Mouse (Mus musculus): ENCODE results near the gene Slc25a33. TPM values are rescaled to one million over a fixed set of nuclear protein-coding genes. Genes with fewer than 3 reads are reported as not detected.

Slc25a33 gene
- total and polyA plus RNA-seq, 3 experiments = 20.3 to 26.0 (median 22.3) TPM

DNA sequence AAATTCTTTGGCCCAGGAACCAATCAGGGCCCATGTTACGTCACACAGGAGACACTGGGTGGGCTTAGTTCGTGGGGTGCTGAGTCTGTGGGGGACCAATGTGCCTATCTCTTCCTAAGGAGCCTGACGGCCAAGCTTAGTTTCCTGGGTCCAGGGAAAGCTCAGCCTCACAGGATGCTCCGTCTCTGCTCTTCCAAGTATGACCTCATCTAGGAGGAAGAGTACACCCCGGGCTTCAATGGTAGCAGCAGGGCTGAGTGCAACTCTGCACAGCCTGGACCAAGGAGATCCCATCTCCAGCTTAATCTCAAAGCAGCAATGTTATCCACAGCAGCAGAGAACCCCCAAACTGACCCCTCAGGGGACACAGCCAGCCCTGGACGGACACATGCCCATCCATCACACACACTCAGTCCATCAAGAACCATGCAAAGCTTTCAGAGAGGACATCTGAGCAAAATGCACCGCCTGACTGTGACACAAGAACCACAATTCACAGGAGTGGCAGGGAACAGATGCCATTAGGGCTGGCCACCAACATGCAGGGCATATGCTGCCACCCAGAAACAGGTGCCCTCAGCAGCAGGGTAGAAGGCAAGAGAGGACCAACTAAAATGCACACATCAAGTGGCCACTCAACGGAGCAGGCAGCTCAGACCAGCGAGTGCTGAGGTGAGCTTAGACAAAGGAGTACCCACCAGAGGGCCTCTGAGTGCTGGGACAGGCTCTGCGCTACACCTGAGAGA is 39.2 kb downstream of the Slc25a33 start:
- Histone ChIP-seq H3K36me3 (ENCODE audit: control insufficient read depth, insufficient read depth, low read length) (no peaks in the 10 kb centered on the region), H3K27me3 (ENCODE audit: control insufficient read depth, insufficient read depth, low read length) (no peaks in the 10 kb centered on the region), H3K4me3 (no peak overlapping the region), H3K79me2 (replicated peaks; ENCODE audit: control insufficient read depth, insufficient read depth, low read length) (peaks cover 2% of the 10 kb centered on the region), H3K27ac (peak overlapping the region; percentile 56), H3K4me1 (ENCODE audit: control insufficient read depth, insufficient read depth, low read length) (peaks cover 51% of the 10 kb centered on the region), H3K9ac (ENCODE audit: low read depth, low read length) (no peak overlapping the region)
- intact Hi-C loops (cut with DNase I) = no loop called here
- 45% methylated on average over 10 of the region's 10 CpGs for WGBS
- DNase-seq = no peak
- TF ChIP-seq CTCF (IDR thresholded peaks at IDR 0.05) (no peak), EP300 (IDR thresholded peaks at IDR 0.05; ENCODE audit: insufficient read depth, low read depth, low read length) (no peak), POLR2A (IDR thresholded peaks at IDR 0.05; ENCODE audit: insufficient read depth, low read depth, low read length) (no peak)

DNA sequence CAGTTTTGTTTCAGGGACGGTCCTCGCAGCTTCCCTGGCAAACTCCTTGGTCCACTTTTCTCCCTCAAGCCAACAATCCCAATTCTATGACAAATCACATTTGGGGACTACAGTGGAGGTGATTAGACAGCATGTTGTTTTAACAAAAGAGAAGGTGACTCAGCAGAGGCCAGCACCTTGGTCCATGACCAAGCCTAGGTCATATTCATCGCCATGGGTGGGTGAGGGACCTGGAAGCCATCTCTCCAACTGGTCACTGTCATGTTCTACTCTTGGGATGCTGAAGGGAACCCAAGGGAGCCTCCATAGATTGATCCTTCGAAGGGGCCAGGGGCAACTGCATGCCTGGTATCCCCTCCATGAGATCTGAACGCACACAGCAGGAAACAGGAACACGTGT is 39.8 kb downstream of the Slc25a33 start:
- 48% methylated on average over 6 of the region's 6 CpGs for WGBS
- TF ChIP-seq POLR2A (IDR thresholded peaks at IDR 0.05; ENCODE audit: insufficient read depth, low read depth, low read length) = no peak
- no peak for TF ChIP-seq EP300 (IDR thresholded peaks at IDR 0.05; ENCODE audit: insufficient read depth, low read depth, low read length)
- TF ChIP-seq CTCF (IDR thresholded peaks at IDR 0.05) = no peak
- intact Hi-C loops (cut with DNase I) = no loop called here
- Histone ChIP-seq H3K36me3 (ENCODE audit: control insufficient read depth, insufficient read depth, low read length) (no peaks in the 10 kb centered on the region), H3K4me1 (ENCODE audit: control insufficient read depth, insufficient read depth, low read length) (peaks cover 54% of the 10 kb centered on the region), H3K4me3 (no peak overlapping the region), H3K27ac (peak overlapping the region; percentile 56), H3K9ac (ENCODE audit: low read depth, low read length) (no peak overlapping the region), H3K27me3 (ENCODE audit: control insufficient read depth, insufficient read depth, low read length) (no peaks in the 10 kb centered on the region), H3K79me2 (replicated peaks; ENCODE audit: control insufficient read depth, insufficient read depth, low read length) (peaks cover 4% of the 10 kb centered on the region)
- DNase-seq = no peak

DNA sequence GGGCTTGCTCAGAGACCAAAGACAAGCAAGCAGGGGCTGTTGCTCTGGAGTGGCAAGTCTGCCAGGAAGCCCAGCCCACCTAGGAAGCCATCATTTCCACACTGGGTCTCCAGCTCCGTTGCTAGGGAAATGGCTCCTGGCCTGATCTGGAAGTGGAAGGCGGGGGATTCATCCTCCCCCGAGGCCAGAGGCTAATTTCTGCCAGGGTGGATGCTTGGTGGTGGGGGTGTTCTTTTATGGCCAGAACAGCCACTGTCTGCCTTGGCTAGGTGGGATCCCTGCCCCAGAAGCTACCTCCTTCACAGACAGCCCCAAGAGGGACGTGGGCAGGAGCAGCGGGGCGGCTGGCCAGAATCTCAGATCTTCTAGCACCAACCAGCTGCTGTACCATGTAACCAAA is 40.3 kb downstream of the Slc25a33 start:
- H3K9ac ChIP-seq (ENCODE audit: low read depth, low read length) = no peak overlapping the region
- peak overlapping the region; percentile 76 for H3K27ac ChIP-seq

DNA sequence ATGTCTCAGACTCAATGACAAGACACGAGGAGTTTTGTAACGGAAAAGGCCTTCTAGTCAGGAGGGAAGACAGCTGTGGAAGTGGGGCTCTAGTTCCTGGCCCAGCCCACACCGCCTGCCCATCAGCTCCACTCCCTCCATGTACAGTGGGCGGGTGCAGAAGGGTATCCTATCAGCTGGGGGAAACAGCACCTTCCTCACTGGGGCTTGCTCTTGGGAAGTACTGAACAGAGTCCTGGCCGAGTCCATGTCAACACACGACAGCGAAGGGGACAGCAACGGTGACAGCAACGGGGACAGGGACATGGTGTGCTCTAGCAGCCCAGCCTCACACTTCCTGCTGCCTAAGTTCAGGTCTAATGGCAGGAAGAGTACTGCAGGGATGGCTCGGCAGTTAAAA is 41.3 kb downstream of the Slc25a33 start:
- WGBS = 15% methylated on average over 10 of the region's 10 CpGs
- no peaks in the 10 kb centered on the region for H3K36me3 ChIP-seq (ENCODE audit: control insufficient read depth, insufficient read depth, low read length)
- peaks cover 4% of the 10 kb centered on the region for H3K79me2 ChIP-seq (replicated peaks; ENCODE audit: control insufficient read depth, insufficient read depth, low read length)
- intact Hi-C loops (cut with DNase I) = no loop called here
- TF ChIP-seq CTCF (IDR thresholded peaks at IDR 0.05) (no peak), POLR2A (IDR thresholded peaks at IDR 0.05; ENCODE audit: insufficient read depth, low read depth, low read length) (peak; percentile 60), EP300 (IDR thresholded peaks at IDR 0.05; ENCODE audit: insufficient read depth, low read depth, low read length) (peak; percentile 79; the same call in 1 of the 2 replicates)
- no peaks in the 10 kb centered on the region for H3K27me3 ChIP-seq (ENCODE audit: control insufficient read depth, insufficient read depth, low read length)
- peak overlapping the region; percentile 14 for H3K9ac ChIP-seq (ENCODE audit: low read depth, low read length)
- no peak overlapping the region for H3K4me3 ChIP-seq
- peaks cover 57% of the 10 kb centered on the region for H3K4me1 ChIP-seq (ENCODE audit: control insufficient read depth, insufficient read depth, low read length)
- peak overlapping the region; percentile 76 for H3K27ac ChIP-seq
- peak; percentile 56 to 59 for DNase-seq

More for the DNA sequence above, 40.3 kb downstream of the Slc25a33 start:
- intact Hi-C loops (cut with DNase I) = no loop called here
- WGBS = 27% methylated on average over 6 of the region's 6 CpGs
- H3K4me1 ChIP-seq (ENCODE audit: control insufficient read depth, insufficient read depth, low read length) = peaks cover 57% of the 10 kb centered on the region
- no peaks in the 10 kb centered on the region for H3K27me3 ChIP-seq (ENCODE audit: control insufficient read depth, insufficient read depth, low read length)
- H3K79me2 ChIP-seq (replicated peaks; ENCODE audit: control insufficient read depth, insufficient read depth, low read length) = peaks cover 4% of the 10 kb centered on the region
- H3K4me3 ChIP-seq = no peak overlapping the region
- TF ChIP-seq CTCF (IDR thresholded peaks at IDR 0.05) (no peak), EP300 (IDR thresholded peaks at IDR 0.05; ENCODE audit: insufficient read depth, low read depth, low read length) (0 out of 2 replicates have a peak, but pooled peaks have one; percentile 25), POLR2A (IDR thresholded peaks at IDR 0.05; ENCODE audit: insufficient read depth, low read depth, low read length) (no peak)
- peak in 1 of 2 experiments; percentile 62 for DNase-seq
- no peaks in the 10 kb centered on the region for H3K36me3 ChIP-seq (ENCODE audit: control insufficient read depth, insufficient read depth, low read length)

DNA sequence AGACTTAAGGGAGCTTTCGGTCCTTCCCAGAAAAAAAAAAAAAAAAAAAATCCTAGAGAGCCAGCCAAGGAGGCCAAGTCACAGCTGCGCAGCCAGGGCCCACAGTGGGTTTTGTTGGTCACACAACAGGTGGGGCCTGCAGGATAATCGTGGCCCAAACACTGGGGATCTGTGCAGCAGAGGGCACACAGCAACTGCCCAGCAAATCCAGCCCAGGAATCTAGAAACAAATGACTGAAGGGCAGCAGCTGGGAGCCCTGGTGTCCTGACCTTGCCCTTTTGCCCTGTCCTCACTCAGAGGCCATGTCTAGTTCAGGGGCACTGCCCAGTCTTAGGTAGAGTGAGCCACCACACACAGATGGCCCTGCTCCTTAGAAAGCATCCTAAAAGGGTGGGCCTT is 41.8 kb downstream of the Slc25a33 start:
- WGBS = 69% methylated on average over 3 of the region's 3 CpGs

DNA sequence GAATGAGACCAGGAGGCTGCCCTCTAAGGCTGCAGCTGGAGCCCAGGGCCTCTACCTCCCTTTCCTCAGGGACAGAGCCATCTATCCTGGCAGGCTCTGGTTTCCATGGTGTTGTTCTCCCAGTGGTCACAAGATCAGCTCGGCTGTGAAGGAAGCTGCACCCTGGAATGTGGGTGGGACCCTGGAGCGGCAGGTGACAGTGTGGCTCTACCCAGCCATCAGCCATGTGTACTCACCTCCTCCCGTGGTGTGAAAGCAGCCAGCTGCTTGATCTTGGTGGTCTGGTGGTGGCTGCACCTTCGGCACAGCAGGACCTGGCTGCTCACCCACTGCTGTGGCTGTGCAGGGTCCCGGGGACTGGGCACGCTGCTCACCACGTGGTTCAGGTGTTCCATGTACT is 43.2 kb downstream of the Slc25a33 start:
- no peaks in the 10 kb centered on the region for H3K36me3 ChIP-seq (ENCODE audit: control insufficient read depth, insufficient read depth, low read length)
- H3K79me2 ChIP-seq (replicated peaks; ENCODE audit: control insufficient read depth, insufficient read depth, low read length) = peaks cover 4% of the 10 kb centered on the region
- H3K4me1 ChIP-seq (ENCODE audit: control insufficient read depth, insufficient read depth, low read length) = peaks cover 48% of the 10 kb centered on the region
- H3K27me3 ChIP-seq (ENCODE audit: control insufficient read depth, insufficient read depth, low read length) = no peaks in the 10 kb centered on the region
- intact Hi-C loops (cut with DNase I) = no loop called here
- WGBS = 44% methylated on average over 7 of the region's 7 CpGs
- H3K27ac ChIP-seq = peak overlapping the region; percentile 28; the same call in 1 of the 2 replicates
- H3K4me3 ChIP-seq = no peak overlapping the region
- H3K9ac ChIP-seq (ENCODE audit: low read depth, low read length) = no peak overlapping the region
- no peak for TF ChIP-seq POLR2A (IDR thresholded peaks at IDR 0.05; ENCODE audit: insufficient read depth, low read depth, low read length)
- TF ChIP-seq EP300 (IDR thresholded peaks at IDR 0.05; ENCODE audit: insufficient read depth, low read depth, low read length) = no peak
- no peak for TF ChIP-seq CTCF (IDR thresholded peaks at IDR 0.05)
- no peak for DNase-seq

More for the DNA sequence above, 41.8 kb downstream of the Slc25a33 start:
- no peaks in the 10 kb centered on the region for H3K27me3 ChIP-seq (ENCODE audit: control insufficient read depth, insufficient read depth, low read length)
- peaks cover 57% of the 10 kb centered on the region for H3K4me1 ChIP-seq (ENCODE audit: control insufficient read depth, insufficient read depth, low read length)
- DNase-seq = no peak
- H3K79me2 ChIP-seq (replicated peaks; ENCODE audit: control insufficient read depth, insufficient read depth, low read length) = peaks cover 4% of the 10 kb centered on the region
- intact Hi-C loops (cut with DNase I) = no loop called here
- no peak overlapping the region for H3K4me3 ChIP-seq
- H3K9ac ChIP-seq (ENCODE audit: low read depth, low read length) = no peak overlapping the region
- TF ChIP-seq CTCF (IDR thresholded peaks at IDR 0.05) (no peak), POLR2A (IDR thresholded peaks at IDR 0.05; ENCODE audit: insufficient read depth, low read depth, low read length) (no peak), EP300 (IDR thresholded peaks at IDR 0.05; ENCODE audit: insufficient read depth, low read depth, low read length) (no peak)
- no peaks in the 10 kb centered on the region for H3K36me3 ChIP-seq (ENCODE audit: control insufficient read depth, insufficient read depth, low read length)
- peak overlapping the region; percentile 76 for H3K27ac ChIP-seq
